Mouse (Mus musculus) heart, postnatal 0 days (tissue): ENCODE measurements around the gene Dnaaf1. TPM values are rescaled to one million over a fixed set of nuclear protein-coding genes. Genes with fewer than 3 reads are reported as not detected.

Experiments used
- ATAC-seq: fragments of 200-750 bp; cut with Nextera tagmentation; 2 replicates; pipeline ENCODE4 v1.8.0; 2017; ENCODE audit warnings: low read depth, moderate number of reproducible peaks, moderate library complexity; ENCODE audit not compliant: insufficient read depth
- DNase-seq: peaks from one replicate; pipeline ENCODE4 v3.0.0-alpha.2; 2016; ENCODE audit warnings: low spot score
- H3K27ac ChIP-seq: fragments of 300-500 bp; sonication (generic); 2 replicates; pipeline ENCODE4 v1.5.1; 2014; ENCODE audit warnings: low read depth, mild to moderate bottlenecking
- H3K27me3 ChIP-seq: fragments of 300-500 bp; sonication (generic); 2 replicates; pipeline ENCODE4 v1.6.1; 2014; ENCODE audit warnings: low read length, mixed read lengths; ENCODE audit not compliant: control insufficient read depth, insufficient read depth
- H3K36me3 ChIP-seq: fragments of 300-500 bp; sonication (generic); replicated peaks from 2 replicates; pipeline ENCODE4 v1.6.1; 2014; ENCODE audit warnings: low read length, mixed read lengths; ENCODE audit not compliant: control insufficient read depth, insufficient read depth
- H3K4me1 ChIP-seq: fragments of 300-500 bp; sonication (generic); 2 replicates; pipeline ENCODE4 v1.6.1; 2014; ENCODE audit warnings: antibody characterized with exemption; ENCODE audit not compliant: control insufficient read depth, insufficient read depth
- H3K4me2 ChIP-seq: fragments of 300-500 bp; sonication (generic); 2 replicates; pipeline ENCODE4 v1.6.1; 2014; ENCODE audit warnings: low read depth, mild to moderate bottlenecking, low read length, moderate library complexity
- H3K4me3 ChIP-seq: fragments of 300-500 bp; sonication (generic); 2 replicates; pipeline ENCODE4 v1.5.1; 2014; ENCODE audit warnings: low read depth, low read length
- H3K9ac ChIP-seq: fragments of 300-500 bp; sonication (generic); replicated peaks from 2 replicates; pipeline ENCODE4 v1.6.1; 2014; ENCODE audit warnings: low read depth, low read length, mixed read lengths
- H3K9me3 ChIP-seq: fragments of 300-500 bp; sonication (generic); replicated peaks from 2 replicates; pipeline ENCODE4 v1.6.1; 2016; ENCODE audit warnings: low read length; ENCODE audit not compliant: control insufficient read depth
- CTCF ChIP-seq: IDR thresholded peaks from 2 replicates; pipeline ENCODE4 v1.5.1; 2016; ENCODE audit warnings: antibody characterized with exemption, control low read depth, low read depth
- EP300 ChIP-seq: IDR thresholded peaks from 2 replicates; pipeline ENCODE4 v1.6.1; 2016; ENCODE audit warnings: antibody characterized with exemption, low read depth
- WGBS: fragments of 180-500 bp; shearing (Covaris S2); extraction: QIAGEN DNeasy Blood & Tissue Kit; methylation state at CpG from one replicate; pipeline ENCODE4 v1.1.7; 2014; 5-methylcytosine and 5-hydroxymethylcytosine counted together
- polyA plus RNA-seq: library from polyadenylated mRNA; unstranded; fragments of >200 nt; fragmentation: Nextera tagmentation; extraction: Ambion mirVana; gene quantifications from 2 replicates; pipeline ENCODE4 v1.2.1, GENCODE M21; 2015
- total RNA-seq: library from RNA; depleted of rRNA; stranded (reverse); fragments of >200 nt; gene quantifications from 2 replicates; pipeline ENCODE4 v1.2.3, GENCODE M21; 2014; ENCODE audit warnings: low replicate concordance

Gene Dnaaf1
- total and polyA plus RNA-seq, 2 experiments from 2014 or later = 0.07 TPM; not detected in 1

GRCm38 (mm10) chr8:119636766-119637165, 61.7 kb downstream of the Dnaaf1 start:
- Histone ChIP-seq H3K4me1 (no peaks in the 10 kb centered on the region), H3K9me3 (no peaks in the 10 kb centered on the region), H3K4me2 (no peak overlapping the region), H3K9ac (no peak overlapping the region), H3K27me3 (peaks cover 32% of the 10 kb centered on the region), H3K27ac (no peak overlapping the region), H3K4me3 (no peak overlapping the region), H3K36me3 (no peaks in the 10 kb centered on the region)
- WGBS = 70% methylated on average over 7 of the region's 7 CpGs
- TF ChIP-seq EP300 = no peak
- no peak for TF ChIP-seq CTCF
- DNase-seq (no peak), ATAC-seq (no peak)

GRCm38 (mm10) chr8:119637381-119637780, 62.3 kb downstream of the Dnaaf1 start:
- H3K4me3 ChIP-seq = no peak overlapping the region
- WGBS = 90% methylated on average over 4 of the region's 4 CpGs
- no peak overlapping the region for H3K4me2 ChIP-seq
- H3K27me3 ChIP-seq = peaks cover 25% of the 10 kb centered on the region
- no peak overlapping the region for H3K27ac ChIP-seq
- H3K9me3 ChIP-seq = no peaks in the 10 kb centered on the region
- DNase-seq = no peak
- no peak for ATAC-seq
- H3K4me1 ChIP-seq = no peaks in the 10 kb centered on the region
- H3K9ac ChIP-seq = no peak overlapping the region
- no peaks in the 10 kb centered on the region for H3K36me3 ChIP-seq
- TF ChIP-seq EP300 = no peak
- TF ChIP-seq CTCF = no peak

GRCm38 (mm10) chr8:119638261-119638660, 63.2 kb downstream of the Dnaaf1 start:
- Histone ChIP-seq H3K4me1 (no peaks in the 10 kb centered on the region), H3K27me3 (peaks cover 18% of the 10 kb centered on the region), H3K9me3 (no peaks in the 10 kb centered on the region), H3K4me2 (no peak overlapping the region), H3K4me3 (no peak overlapping the region), H3K36me3 (no peaks in the 10 kb centered on the region), H3K27ac (no peak overlapping the region), H3K9ac (no peak overlapping the region)
- WGBS = 68% methylated on average over 6 of the region's 6 CpGs
- TF ChIP-seq EP300 = no peak
- no peak for TF ChIP-seq CTCF
- ATAC-seq (no peak), DNase-seq (no peak)

GRCm38 (mm10) chr8:119639798-119640197, 64.8 kb downstream of the Dnaaf1 start:
- no peak for ATAC-seq

GRCm38 (mm10) chr8:119641058-119641457, 66.0 kb downstream of the Dnaaf1 start:
- DNase-seq = no peak
- Histone ChIP-seq H3K4me2 (no peak overlapping the region), H3K36me3 (no peaks in the 10 kb centered on the region), H3K9me3 (no peaks in the 10 kb centered on the region), H3K4me1 (no peaks in the 10 kb centered on the region), H3K4me3 (no peak overlapping the region), H3K27ac (no peak overlapping the region), H3K27me3 (no peaks in the 10 kb centered on the region), H3K9ac (no peak overlapping the region)
- 42% methylated on average over 5 of the region's 5 CpGs for WGBS
- no peak for ATAC-seq
- TF ChIP-seq EP300 (no peak), CTCF (no peak)

More at GRCm38 (mm10) chr8:119639798-119640197, 64.8 kb downstream of the Dnaaf1 start:
- DNase-seq = no peak
- Histone ChIP-seq H3K4me3 (no peak overlapping the region), H3K36me3 (no peaks in the 10 kb centered on the region), H3K4me2 (no peak overlapping the region), H3K27ac (no peak overlapping the region), H3K9ac (no peak overlapping the region), H3K27me3 (0 out of 2 replicates have a peak, but pooled peaks cover 6% of the 10 kb centered on the region), H3K9me3 (no peaks in the 10 kb centered on the region), H3K4me1 (no peaks in the 10 kb centered on the region)
- TF ChIP-seq EP300 (no peak), CTCF (no peak)
- WGBS = 62% methylated on average over 7 of the region's 7 CpGs

- TF ChIP-seq EP300 (no peak), CTCF (no peak)
- WGBS = 78% methylated on average over 1 of the region's 1 CpGs
- ATAC-seq = no peak
These were observed 67.9 kb downstream of the Dnaaf1 start for GRCm38 (mm10) chr8:119642960-119643359.

More at GRCm38 (mm10) chr8:119642960-119643359, 67.9 kb downstream of the Dnaaf1 start:
- no peaks in the 10 kb centered on the region for H3K4me1 ChIP-seq
- H3K4me2 ChIP-seq = no peak overlapping the region
- no peaks in the 10 kb centered on the region for H3K27me3 ChIP-seq
- no peak overlapping the region for H3K27ac ChIP-seq
- no peak overlapping the region for H3K4me3 ChIP-seq
- DNase-seq = no peak
- H3K36me3 ChIP-seq = no peaks in the 10 kb centered on the region
- H3K9ac ChIP-seq = no peak overlapping the region
- no peaks in the 10 kb centered on the region for H3K9me3 ChIP-seq
